Mouse (Mus musculus) ES-Bruce4 (cell line): ENCODE results near the gene Slc45a3.

Experiments used
- CTCF ChIP-seq: IDR thresholded peaks from one replicate; pipeline ENCODE4 v1.8.1; 2011; ENCODE audit warnings: low read depth, low read length
- EP300 ChIP-seq: IDR thresholded peaks from 2 replicates; pipeline ENCODE4 v1.6.1; 2011; ENCODE audit warnings: low read depth, low read length; ENCODE audit not compliant: insufficient read depth

DNA sequence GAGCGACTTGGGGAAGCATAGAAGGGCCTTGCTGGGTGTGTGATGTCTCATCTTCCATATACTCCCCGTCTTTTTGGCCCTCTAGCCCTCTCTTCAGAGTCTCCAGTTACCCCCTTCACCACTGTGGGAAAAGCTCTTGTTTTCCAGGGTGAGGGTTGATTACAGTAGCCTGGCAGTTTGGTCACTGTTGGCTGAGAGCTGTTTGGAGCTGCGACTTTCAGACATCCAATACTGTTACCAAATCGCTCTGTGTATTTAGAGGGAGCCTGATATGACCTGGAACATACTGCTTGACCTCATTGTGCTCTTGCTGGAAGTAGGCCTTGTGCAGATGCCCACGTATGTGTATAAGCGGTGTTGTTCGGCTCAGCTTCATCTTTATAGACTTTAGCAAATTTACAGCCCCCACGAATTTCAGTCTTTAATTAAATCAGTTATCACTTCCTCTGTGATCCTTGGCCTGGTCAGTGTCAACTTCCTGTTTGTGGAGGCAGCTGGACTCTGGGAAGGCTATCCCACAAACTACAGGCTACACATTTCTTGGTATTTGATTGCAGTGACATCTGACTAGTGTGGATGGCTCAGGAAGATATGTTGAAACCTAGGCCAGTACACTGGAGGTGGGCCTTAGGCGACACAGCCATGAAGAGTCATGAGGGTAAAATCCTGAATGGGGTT, 27.5 kb downstream of the Slc45a3 start:
- no peak for TF ChIP-seq CTCF
- no peak for TF ChIP-seq EP300
